Mouse (Mus musculus): ENCODE results near the gene Agap2. TPM values are rescaled to one million over a fixed set of nuclear protein-coding genes. Genes with fewer than 3 reads are reported as not detected.

Agap2 gene
- 54.4 and 60.8 TPM in 2 replicates for total RNA-seq (2017)

GRCm38 (mm10) chr10:127075080-127075479, at the start of gene Agap2:
Gene Agap2 (plus strand): TSS chr10:127075284.
- ATAC-seq (ENCODE audit: extremely low read depth, insufficient number of reproducible peaks, low FRiP score, poor library complexity, severe bottlenecking) = peak; percentile 82

GRCm38 (mm10) chr10:127030336-127031296, 44.5 kb upstream of the Agap2 start, which contains the start of gene Tsfm:
Gene Tsfm (minus strand): TSS chr10:127030840.
- ATAC-seq (ENCODE audit: extremely low read depth, insufficient number of reproducible peaks, low FRiP score, poor library complexity, severe bottlenecking) = peak; percentile 95

- ATAC-seq (ENCODE audit: extremely low read depth, insufficient number of reproducible peaks, low FRiP score, poor library complexity, severe bottlenecking) = no peak
These were observed 41.8 kb upstream of the Agap2 start for GRCm38 (mm10) chr10:127033301-127033741.

GRCm38 (mm10) chr10:127036273-127036672, 38.8 kb upstream of the Agap2 start:
- ATAC-seq (ENCODE audit: extremely low read depth, insufficient number of reproducible peaks, low FRiP score, poor library complexity, severe bottlenecking) = no peak

- no peak for ATAC-seq (ENCODE audit: extremely low read depth, insufficient number of reproducible peaks, low FRiP score, poor library complexity, severe bottlenecking)
These were observed 37.4 kb upstream of the Agap2 start for GRCm38 (mm10) chr10:127037641-127038040.

- no peak for ATAC-seq (ENCODE audit: extremely low read depth, insufficient number of reproducible peaks, low FRiP score, poor library complexity, severe bottlenecking)
These were observed 34.4 kb upstream of the Agap2 start for GRCm38 (mm10) chr10:127040569-127041214.

- no peak for ATAC-seq (ENCODE audit: extremely low read depth, insufficient number of reproducible peaks, low FRiP score, poor library complexity, severe bottlenecking)
These were observed 33.8 kb upstream of the Agap2 start, which contains the start of the genes Mettl1 and Eef1akmt3 for GRCm38 (mm10) chr10:127041274-127041766. Gene Mettl1 (plus strand): TSS chr10:127041414. Gene Eef1akmt3 (minus strand): TSS chr10:127041513.

- ATAC-seq (ENCODE audit: extremely low read depth, insufficient number of reproducible peaks, low FRiP score, poor library complexity, severe bottlenecking) = peak; percentile 65
These were observed 33.2 kb upstream of the Agap2 start for GRCm38 (mm10) chr10:127041774-127042338.

- no peak for ATAC-seq (ENCODE audit: extremely low read depth, insufficient number of reproducible peaks, low FRiP score, poor library complexity, severe bottlenecking)
These were observed 32.5 kb upstream of the Agap2 start for GRCm38 (mm10) chr10:127042468-127043115.

GRCm38 (mm10) chr10:127043187-127043586, 31.9 kb upstream of the Agap2 start:
- ATAC-seq (ENCODE audit: extremely low read depth, insufficient number of reproducible peaks, low FRiP score, poor library complexity, severe bottlenecking) = no peak

GRCm38 (mm10) chr10:127047954-127048353, 27.1 kb upstream of the Agap2 start, which contains the start of gene Cyp27b1:
Gene Cyp27b1 (plus strand): TSS chr10:127048250.
- ATAC-seq (ENCODE audit: extremely low read depth, insufficient number of reproducible peaks, low FRiP score, poor library complexity, severe bottlenecking) = no peak

- ATAC-seq (ENCODE audit: extremely low read depth, insufficient number of reproducible peaks, low FRiP score, poor library complexity, severe bottlenecking) = no peak
These were observed 26.3 kb upstream of the Agap2 start for GRCm38 (mm10) chr10:127048608-127049394.

GRCm38 (mm10) chr10:127049395-127050118, 25.5 kb upstream of the Agap2 start:
- peak; percentile 33; the same call in 1 of the 2 replicates for ATAC-seq (ENCODE audit: extremely low read depth, insufficient number of reproducible peaks, low FRiP score, poor library complexity, severe bottlenecking)

GRCm38 (mm10) chr10:127050119-127050474, 25.0 kb upstream of the Agap2 start:
- ATAC-seq (ENCODE audit: extremely low read depth, insufficient number of reproducible peaks, low FRiP score, poor library complexity, severe bottlenecking) = no peak

- no peak for ATAC-seq (ENCODE audit: extremely low read depth, insufficient number of reproducible peaks, low FRiP score, poor library complexity, severe bottlenecking)
These were observed 20.4 kb upstream of the Agap2 start for GRCm38 (mm10) chr10:127054646-127055045.

GRCm38 (mm10) chr10:127055406-127055805, 19.7 kb upstream of the Agap2 start:
- 0 out of 2 replicates have a peak, but pooled peaks have one; percentile 5 for ATAC-seq (ENCODE audit: extremely low read depth, insufficient number of reproducible peaks, low FRiP score, poor library complexity, severe bottlenecking)

GRCm38 (mm10) chr10:127056490-127056889, 18.6 kb upstream of the Agap2 start:
- ATAC-seq (ENCODE audit: extremely low read depth, insufficient number of reproducible peaks, low FRiP score, poor library complexity, severe bottlenecking) = no peak
